Mouse (Mus musculus) liver, adult 2 months (tissue): Measurements from ENCODE around the gene Hsd17b1.

Experiments
- CTCF ChIP-seq: fragments of 200-500 bp; IDR thresholded peaks from 2 replicates; pipeline ENCODE4 v1.5.1; 2011; ENCODE audit warnings: low read depth, low read length, control low read depth
- POLR2A ChIP-seq: fragments of 200-500 bp; IDR thresholded peaks from 2 replicates; pipeline ENCODE4 v1.6.1; 2011; ENCODE audit warnings: low read length, control low read depth; ENCODE audit not compliant: insufficient read depth; ENCODE audit errors: extremely low read depth

DNA sequence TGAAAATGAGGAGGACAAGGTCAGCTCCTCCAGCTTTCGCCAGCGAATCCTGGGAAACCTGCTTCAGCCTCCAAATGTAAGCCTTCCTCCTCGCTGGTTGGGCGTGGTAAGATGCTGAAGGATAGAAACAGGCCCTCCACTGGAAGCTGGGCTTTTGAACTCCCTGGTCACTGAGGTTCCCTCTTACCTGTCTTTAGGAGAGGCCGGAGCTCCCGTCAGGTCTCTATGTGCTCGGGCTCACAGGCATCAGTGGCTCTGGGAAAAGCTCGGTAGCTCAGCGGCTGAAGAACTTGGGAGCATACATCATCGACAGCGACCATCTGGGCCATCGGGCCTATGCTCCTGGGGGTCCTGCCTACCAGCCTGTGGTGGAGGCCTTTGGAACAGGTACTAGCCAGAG lies 6.6 kb downstream of the Hsd17b1 start:
- TF ChIP-seq CTCF (no peak), POLR2A (no peak)
